Mouse (Mus musculus): ENCODE measurements at regions not wholly inside any gene's neighbourhood (a gene's known extent, or its start where the extent isn't known, plus 50 kb on each side); places are given as distances from the start of the nearest gene placed in this dataset.

GRCm38 (mm10) chr19:14090106-14090505 is 176.8 kb downstream of the Olfr1505 start:
- TF ChIP-seq CTCF (IDR thresholded peaks at IDR 0.05; ENCODE audit: borderline replicate concordance, insufficient read depth, low read length) (no peak), POLR2A (IDR thresholded peaks at IDR 0.05; ENCODE audit: low read depth, low read length) (no peak)
